Mouse (Mus musculus) G1E (cell line): ENCODE measurements around the gene Hlx. TPM values are rescaled to one million over a fixed set of nuclear protein-coding genes. Genes with fewer than 3 reads are reported as not detected.

ENCODE experiments used
- ATAC-seq: 2 replicates; pipeline ENCODE4 v1.8.0; 2016; ENCODE audit warnings: mild to moderate bottlenecking; ENCODE audit not compliant: insufficient number of reproducible peaks, poor library complexity, low FRiP score, severe bottlenecking; ENCODE audit errors: extremely low read depth
- DNase-seq: peaks from one replicate; pipeline ENCODE4 v3.0.0; 2012; ENCODE audit warnings: low spot score
- H3K27me3 ChIP-seq: 2 replicates; pipeline ENCODE4 v1.6.1; 2012; ENCODE audit warnings: mild to moderate bottlenecking, low read length, inconsistent platforms; ENCODE audit not compliant: insufficient read depth
- H3K36me3 ChIP-seq: replicated peaks from 2 replicates; pipeline ENCODE3; 2012; ENCODE audit warnings: mild to moderate bottlenecking, inconsistent platforms
- H3K4me1 ChIP-seq: 2 replicates; pipeline ENCODE4 v1.6.1; 2012; ENCODE audit warnings: low read depth, low read length, inconsistent platforms, mixed read lengths; ENCODE audit not compliant: insufficient read depth
- H3K4me3 ChIP-seq: 2 replicates; pipeline ENCODE4 v1.5.1; 2012; ENCODE audit warnings: low read depth, mild to moderate bottlenecking, inconsistent platforms, low read length, moderate library complexity, mixed read lengths
- H3K9me3 ChIP-seq: replicated peaks from 2 replicates; pipeline ENCODE4 v1.6.1; 2012; ENCODE audit warnings: inconsistent platforms
- CTCF ChIP-seq: IDR thresholded peaks from 2 replicates; pipeline ENCODE4 v1.5.1; 2012; ENCODE audit warnings: low read depth, low read length, inconsistent platforms, mixed read lengths
- GATA1 ChIP-seq: IDR thresholded peaks from 2 replicates; pipeline ENCODE4 v1.6.1; 2012; ENCODE audit warnings: borderline replicate concordance, low read length, inconsistent platforms, mixed read lengths
- GATA2 ChIP-seq: IDR thresholded peaks from 2 replicates; pipeline ENCODE4 v1.6.1; 2012; ENCODE audit warnings: low read depth, low read length, inconsistent platforms, borderline replicate concordance
- POLR2AphosphoS5 ChIP-seq: IDR thresholded peaks from 2 replicates; pipeline ENCODE4 v1.6.1; 2012; ENCODE audit warnings: low read depth, low read length, inconsistent platforms; ENCODE audit not compliant: insufficient replicate concordance
- TAL1 ChIP-seq: conservative IDR thresholded peaks from 2 replicates; pipeline ENCODE4 v1.6.1; 2012; ENCODE audit warnings: low read depth, low read length, inconsistent platforms, mixed read lengths
- polyA plus RNA-seq: library from polyadenylated mRNA; stranded (reverse); fragments of >175 nt; gene quantifications from 2 replicates; pipeline ENCODE4 v1.2.3, GENCODE M21; 2012
- total RNA-seq, 2 experiments: library from RNA; stranded (forward) in 1 of 2; stranded (reverse) in 1 of 2; fragments of 200-1000 nt in 1 of 2; fragments of >200 nt in 1 of 2; fragmentation: Nextera tagmentation in 1 of 2; gene quantifications; 2 replicates each; pipeline ENCODE4 v1.2.3; 2014 to 2017

Hlx gene
- total and polyA plus RNA-seq, 3 experiments, result 1.8 to 22.8 (median 10.9) TPM

DNA sequence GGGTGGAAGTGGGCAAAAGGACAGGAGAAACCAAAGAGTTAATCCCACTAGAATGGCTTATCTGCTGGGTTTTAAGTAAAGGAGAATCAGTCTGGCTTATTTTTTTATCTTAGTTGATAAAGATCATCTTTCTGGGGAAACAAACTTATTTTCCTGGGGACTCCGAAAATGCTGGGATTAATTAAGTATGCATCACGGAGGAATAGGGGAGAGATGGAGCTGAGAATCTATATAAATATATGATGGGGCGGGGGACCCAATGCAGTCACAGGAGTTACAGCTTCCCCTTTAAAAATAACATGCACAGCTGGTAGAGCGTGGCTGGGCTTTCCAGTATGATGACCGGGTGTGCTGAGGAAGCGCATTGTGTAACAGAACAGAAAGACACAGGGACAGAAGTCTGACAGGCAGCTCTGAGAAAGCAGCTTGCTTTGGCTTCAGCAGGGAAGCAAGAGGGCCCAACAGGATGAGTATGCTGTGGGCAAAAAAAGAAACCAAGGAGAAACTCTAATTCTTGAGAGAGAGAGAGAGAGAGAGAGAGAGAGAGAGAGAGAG is 3.8 kb downstream of the Hlx start:
- H3K36me3 ChIP-seq, result peaks cover 17% of the 10 kb centered on the region
- H3K9me3 ChIP-seq, result no peaks in the 10 kb centered on the region
- peaks cover 23% of the 10 kb centered on the region for H3K4me1 ChIP-seq
- H3K4me3 ChIP-seq, result no peak overlapping the region
- H3K27me3 ChIP-seq, result peaks cover 46% of the 10 kb centered on the region
- TF ChIP-seq GATA2 (no peak), TAL1 (no peak), POLR2AphosphoS5 (no peak), GATA1 (no peak), CTCF (no peak)
- ATAC-seq, result no peak
- no peak for DNase-seq

- ATAC-seq (no peak), DNase-seq (no peak)
- Histone ChIP-seq H3K9me3 (no peaks in the 10 kb centered on the region), H3K36me3 (peaks cover 17% of the 10 kb centered on the region), H3K4me3 (peak overlapping the region; percentile 7; the same call in 1 of the 2 replicates), H3K27me3 (peaks cover 47% of the 10 kb centered on the region), H3K4me1 (peaks cover 15% of the 10 kb centered on the region)
- TF ChIP-seq POLR2AphosphoS5, result no peak
- TF ChIP-seq GATA1, result no peak
- no peak for TF ChIP-seq TAL1
- no peak for TF ChIP-seq CTCF
- TF ChIP-seq GATA2, result no peak
These were observed 4.8 kb downstream of the Hlx start for GRCm38 (mm10) chr1:184727401-184728265.

DNA sequence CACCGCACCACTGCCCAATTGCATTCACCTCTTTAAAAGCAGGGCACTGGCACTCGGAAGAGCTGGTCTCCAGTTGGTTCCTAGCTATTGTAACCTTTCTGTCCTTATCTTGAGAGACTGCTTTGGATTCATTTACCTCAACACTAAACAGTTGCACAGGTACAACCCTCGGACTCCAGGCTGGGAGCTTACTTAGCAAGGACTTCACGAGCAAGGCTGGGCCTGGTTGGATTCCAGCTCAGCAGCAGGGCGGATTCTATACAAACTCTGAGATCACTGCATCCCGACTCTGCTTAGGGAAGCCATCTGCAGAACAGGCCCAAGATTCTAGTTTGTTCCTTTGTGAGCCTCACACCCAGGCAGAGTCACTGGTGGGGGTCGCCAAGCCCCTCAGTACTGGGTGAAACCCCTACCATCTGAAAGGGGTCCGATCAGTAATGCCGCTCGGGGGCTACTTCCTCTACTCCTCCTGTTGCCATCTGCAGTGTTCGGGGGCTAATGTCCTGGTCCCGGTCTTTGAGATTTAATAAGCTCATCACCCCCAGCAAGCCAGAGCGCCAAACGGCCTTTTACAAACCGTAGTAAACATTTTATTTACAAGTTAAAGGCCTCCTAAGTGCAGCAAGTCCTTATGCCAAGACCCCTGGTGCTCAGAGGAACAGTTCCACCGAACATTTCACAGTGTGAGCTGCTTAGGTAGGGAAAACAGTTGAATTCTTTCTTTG is 5.7 kb downstream of the Hlx start:
- TF ChIP-seq GATA1 (no peak), CTCF (no peak), GATA2 (no peak), POLR2AphosphoS5 (no peak), TAL1 (no peak)
- Histone ChIP-seq H3K36me3 (peaks cover 17% of the 10 kb centered on the region), H3K9me3 (no peaks in the 10 kb centered on the region), H3K4me3 (no peak overlapping the region), H3K4me1 (peaks cover 12% of the 10 kb centered on the region), H3K27me3 (peaks cover 46% of the 10 kb centered on the region)
- DNase-seq (no peak), ATAC-seq (no peak)

GRCm38 (mm10) chr1:184725318-184725790 is 7.1 kb downstream of the Hlx start:
- ATAC-seq, result no peak
- no peaks in the 10 kb centered on the region for H3K9me3 ChIP-seq
- H3K36me3 ChIP-seq, result peaks cover 17% of the 10 kb centered on the region
- no peak for DNase-seq
- no peak overlapping the region for H3K4me3 ChIP-seq
- peaks cover 50% of the 10 kb centered on the region for H3K27me3 ChIP-seq
- peaks cover under 1% of the 10 kb centered on the region; the same call in 1 of the 2 replicates for H3K4me1 ChIP-seq
- TF ChIP-seq GATA1 (no peak), TAL1 (no peak), POLR2AphosphoS5 (no peak), CTCF (no peak), GATA2 (no peak)

DNA sequence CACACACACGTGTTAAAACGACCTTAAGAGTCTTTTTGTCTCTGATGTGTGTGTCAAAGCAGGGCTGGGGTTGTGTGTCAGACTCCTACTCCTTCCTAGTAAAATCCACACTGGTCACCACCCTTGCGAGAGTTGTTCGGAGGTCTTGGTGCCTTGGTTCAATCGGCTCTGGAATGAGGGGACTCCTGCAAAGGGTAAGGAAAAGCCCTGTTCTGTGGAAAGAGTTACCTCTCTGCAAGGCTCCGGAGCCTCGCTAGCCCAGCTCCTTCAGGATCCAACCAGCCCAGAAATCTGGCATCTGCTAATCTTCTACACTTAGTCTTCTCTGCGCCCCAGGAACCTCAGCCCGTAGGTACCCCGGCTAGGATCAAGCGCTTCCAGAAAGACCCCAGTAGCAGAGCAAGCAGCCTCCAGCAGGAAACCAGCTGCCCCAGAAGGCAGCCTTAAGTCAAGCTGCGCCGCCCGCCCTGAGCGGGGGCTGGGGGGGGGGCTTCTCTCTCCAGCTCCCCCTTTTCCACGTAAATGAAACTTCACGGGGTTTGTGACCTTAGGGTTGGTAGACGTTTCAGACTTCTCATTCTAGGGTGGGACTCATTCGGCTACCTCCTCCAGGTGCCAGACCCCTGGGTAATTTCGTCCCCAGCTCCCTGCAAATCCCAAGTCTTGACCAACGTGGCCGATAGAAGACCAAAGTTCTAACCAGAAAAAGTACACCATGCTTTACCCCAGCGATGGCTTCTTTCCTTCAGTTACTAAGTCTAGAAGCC is 7.7 kb downstream of the Hlx start:
- Histone ChIP-seq H3K4me1 (no peaks in the 10 kb centered on the region), H3K36me3 (peaks cover 16% of the 10 kb centered on the region), H3K27me3 (peaks cover 53% of the 10 kb centered on the region), H3K4me3 (no peak overlapping the region), H3K9me3 (no peaks in the 10 kb centered on the region)
- TF ChIP-seq POLR2AphosphoS5 (no peak), GATA1 (no peak), TAL1 (no peak), CTCF (no peak), GATA2 (no peak)
- DNase-seq, result no peak
- ATAC-seq, result no peak
